Mouse (Mus musculus) retina, postnatal 1 day (tissue): ENCODE measurements around the gene Gm49378.

Source experiments
- DNase-seq: peaks from one replicate; pipeline ENCODE4 v3.0.0-alpha.2; 2012

Gene Gm49378

DNA sequence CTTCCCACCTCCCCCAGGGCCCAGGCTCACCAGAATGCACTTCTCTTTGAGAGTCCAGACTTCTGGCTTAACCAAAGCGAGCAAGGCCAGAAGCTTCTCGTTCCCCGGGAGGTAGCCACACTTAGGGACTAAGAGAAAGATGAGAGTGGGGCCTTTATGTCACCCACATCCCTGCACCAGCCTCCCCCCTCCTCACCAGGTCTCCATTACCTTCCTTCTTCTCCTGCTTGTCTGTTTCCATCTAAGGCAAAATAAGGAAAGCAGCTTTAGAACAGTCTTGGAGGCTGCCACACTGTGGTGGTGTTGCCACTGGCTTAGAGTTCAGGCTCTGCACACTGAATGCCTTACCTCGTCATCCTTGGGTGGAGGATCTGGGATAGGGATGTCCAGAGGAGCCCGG lies 48.4 kb downstream of the Gm49378 start:
- no peak for DNase-seq

DNA sequence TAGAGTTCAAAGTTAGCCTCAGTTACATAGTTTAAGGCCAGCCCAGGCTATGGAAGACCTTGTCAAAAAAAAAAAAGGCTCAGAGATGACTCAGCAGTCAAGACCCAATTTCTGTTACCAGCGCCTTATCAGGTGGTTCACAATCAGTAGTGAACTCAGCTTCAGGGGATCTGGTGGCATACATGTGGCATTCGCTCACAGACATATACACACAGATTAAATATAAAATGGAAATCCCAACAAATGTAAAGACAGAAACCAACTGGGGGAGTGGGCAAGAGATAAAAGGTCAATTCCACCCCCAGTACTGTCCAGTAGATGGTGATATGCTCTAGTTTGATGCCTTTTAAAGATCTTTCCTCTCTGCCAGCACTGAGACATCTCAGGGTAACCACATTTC lies 51.5 kb downstream of the Gm49378 start:
- DNase-seq, result peak; percentile 8

DNA sequence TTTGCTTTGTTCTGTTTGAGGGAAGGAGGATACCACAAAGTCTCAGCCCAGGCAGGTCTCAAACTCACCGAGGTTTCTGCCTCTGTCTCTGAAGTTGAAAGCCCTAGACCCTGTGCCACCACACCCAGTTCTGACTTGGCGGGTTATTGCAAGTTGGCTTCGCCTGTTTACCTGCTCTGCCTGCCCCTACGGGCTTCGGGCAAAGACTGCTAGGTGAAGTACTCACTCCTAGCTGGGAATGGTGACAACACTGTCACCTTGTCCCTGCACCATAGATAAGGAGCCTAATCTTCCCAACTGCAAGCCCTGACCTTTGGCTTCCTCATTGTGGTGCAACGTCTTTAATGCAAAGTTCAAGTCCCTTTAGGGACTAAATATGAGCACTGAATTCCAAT lies 52.1 kb downstream of the Gm49378 start:
- DNase-seq, result no peak

DNA sequence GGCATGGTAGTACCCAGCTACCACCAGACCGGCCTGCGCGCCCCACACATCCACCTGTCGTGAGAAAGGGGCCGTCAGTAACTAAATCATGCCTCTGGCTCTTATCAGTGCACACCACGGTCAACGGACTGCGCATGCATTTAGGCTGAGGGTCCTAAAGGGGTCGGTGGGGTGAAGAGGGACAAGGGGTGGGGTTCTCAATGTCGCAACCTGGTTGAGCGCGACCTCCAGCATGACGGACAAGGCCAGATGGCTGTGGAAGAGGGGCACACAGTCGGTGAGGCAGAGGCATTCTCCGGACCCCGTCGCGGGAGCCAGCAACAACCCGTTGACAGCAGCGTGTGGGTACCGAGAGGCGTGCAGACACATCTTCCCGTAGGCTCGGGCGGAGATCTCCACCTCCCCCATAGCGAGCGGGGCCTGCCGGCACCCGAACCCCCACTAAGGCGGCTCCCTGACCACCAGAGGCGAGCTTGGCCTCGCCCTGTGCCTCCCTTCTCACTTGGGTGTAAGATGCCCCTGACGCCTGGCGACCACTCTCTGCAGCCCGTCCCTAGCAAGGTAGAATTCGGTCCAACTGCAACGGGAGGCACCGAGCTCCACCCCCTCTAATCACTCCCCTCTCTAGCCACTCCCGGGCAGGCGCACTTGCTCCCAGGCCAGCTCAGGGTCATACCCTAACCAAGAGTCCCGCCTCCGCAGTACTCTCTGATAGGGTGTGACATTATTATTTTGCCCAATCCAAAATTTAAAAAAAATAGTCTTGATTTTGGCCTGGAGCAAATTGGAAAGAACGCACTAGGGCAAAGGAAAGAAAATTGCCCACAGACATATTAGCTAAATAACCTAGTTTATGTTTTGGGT lies 52.8 kb downstream of the Gm49378 start, which contains the start of gene Emc9:
Emc9 (minus strand) TSS at position 601 of the 864 bp plus-strand sequence.
- peak; percentile 69 for DNase-seq

DNA sequence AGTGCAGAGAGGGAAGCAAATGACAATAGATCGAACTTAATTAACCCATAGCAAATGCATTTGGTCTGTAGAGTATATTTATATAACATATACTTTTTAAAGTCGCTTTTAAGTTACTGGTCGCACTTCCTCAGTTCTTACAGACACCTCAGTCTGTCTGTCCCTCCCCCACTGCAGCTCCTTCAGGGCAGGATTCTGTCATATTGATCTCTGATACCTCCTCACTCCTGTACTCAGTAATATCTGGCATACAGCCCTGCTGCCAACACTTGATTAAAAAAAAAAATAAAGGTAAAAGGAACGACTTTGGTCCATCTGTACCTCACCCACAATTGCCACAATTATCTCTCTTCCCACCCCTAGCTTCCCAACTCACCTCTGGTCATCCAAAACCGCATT lies 53.4 kb downstream of the Gm49378 start:
- no peak for DNase-seq

DNA sequence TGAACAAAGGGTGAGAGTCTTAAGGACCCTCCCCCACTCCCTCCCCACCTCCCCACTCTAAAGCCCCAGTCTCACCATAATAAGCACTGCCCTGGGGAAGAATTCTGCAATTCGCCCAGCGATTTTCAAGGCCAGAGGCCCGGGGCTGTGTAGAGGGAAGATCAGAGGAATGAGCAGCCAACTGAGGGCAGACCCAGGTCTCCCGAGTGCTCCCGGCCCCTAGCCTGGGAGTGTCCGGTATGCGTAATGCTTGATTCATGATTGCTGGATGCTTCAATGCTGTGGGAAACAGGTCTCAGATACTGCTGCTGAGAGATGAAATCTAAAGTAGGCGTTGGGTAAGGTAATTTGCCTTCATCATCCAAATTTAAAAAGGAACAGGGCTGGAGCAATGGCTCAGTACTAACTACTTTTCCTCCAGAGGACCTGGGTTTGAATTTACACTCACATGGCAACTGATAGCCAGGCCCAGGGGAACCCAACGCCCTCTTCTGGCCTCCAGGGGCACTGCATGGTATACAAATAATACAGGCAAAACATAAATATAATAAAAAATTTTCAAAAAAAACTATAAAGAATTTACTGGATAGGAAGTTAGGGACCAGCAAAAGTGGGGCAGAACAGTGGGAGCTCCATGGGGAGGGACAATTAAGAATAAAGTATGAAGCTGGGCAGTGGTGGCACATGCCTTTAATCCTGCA lies 55.6 kb downstream of the Gm49378 start:
- no peak for DNase-seq

DNA sequence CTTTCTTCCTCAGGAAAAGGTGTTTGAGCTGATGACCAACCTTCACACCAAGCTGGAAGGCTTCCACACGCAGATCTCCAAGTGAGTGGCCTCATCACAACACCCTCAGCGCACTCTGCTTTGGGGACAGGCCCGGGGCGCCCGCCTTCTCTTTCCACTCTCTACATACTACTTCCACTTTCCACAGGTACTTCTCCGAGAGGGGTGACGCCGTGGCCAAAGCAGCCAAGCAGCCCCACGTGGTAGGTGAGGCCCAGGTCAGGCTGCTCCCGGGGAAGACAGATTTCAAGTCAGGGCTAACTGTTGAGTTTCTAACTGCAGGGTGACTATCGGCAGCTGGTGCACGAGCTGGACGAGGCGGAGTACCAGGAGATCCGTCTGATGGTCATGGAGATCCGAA lies 57.0 kb downstream of the Gm49378 start:
- DNase-seq, result no peak

DNA sequence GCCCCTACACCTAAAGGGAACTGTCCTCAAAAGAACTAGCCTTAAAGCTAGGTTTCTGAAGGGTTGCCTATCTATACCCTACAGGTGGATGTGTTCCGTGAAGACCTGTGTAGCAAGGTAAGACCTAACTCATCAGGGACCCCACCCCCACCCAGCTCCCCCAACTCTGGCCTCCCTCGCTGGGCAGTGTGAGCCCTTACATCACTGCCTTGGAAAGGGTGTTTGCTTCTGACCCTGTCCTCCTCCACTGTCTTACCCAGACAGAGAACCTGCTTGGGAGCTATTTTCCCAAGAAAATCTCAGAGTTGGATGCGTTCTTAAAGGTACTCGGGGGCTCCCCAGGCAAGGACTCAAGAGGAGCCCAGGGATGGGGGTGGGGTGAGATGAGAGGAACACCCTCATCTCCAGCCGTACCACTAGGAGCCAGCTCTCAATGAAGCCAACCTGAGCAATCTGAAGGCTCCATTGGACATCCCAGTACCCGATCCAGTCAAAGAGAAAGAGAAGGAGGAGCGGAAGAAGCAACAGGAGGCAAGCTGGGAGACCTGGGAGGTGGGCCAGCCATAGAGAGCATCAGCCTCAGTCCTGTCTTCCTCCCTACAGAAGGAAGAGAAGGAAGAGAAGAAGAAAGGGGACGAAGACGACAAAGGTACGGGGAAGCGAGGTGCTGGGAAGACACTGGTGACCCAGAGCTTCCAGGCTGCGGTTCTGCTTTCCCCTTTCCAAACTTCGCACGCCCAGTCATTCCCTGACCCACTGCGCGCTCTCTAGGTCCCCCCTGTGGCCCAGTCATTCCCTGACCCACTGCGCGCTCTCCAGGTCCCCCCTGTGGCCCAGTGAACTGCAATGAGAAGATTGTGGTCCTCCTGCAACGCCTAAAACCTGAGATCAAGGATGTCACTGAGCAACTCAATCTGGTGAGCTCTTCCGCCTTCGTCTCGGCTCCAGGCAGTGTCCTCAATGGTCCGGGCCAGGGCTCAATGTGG lies 57.9 kb downstream of the Gm49378 start:
- DNase-seq, result no peak
